Mouse (Mus musculus): ENCODE data around the gene Thada.

The Thada gene

GRCm38 (mm10) chr17:84465753-84466608 lies at the start of gene Thada:
TSS of gene Thada (minus strand) at chr17:84466205.
- DNase-seq (ENCODE audit: extremely low read depth, insufficient read length, low spot score) = peak; percentile 97

- no peak for DNase-seq (ENCODE audit: extremely low read depth, insufficient read length, low spot score)
Measured at GRCm38 (mm10) chr17:84512516-84513085, 46.6 kb upstream of the Thada start.

GRCm38 (mm10) chr17:84511682-84512515 lies 45.9 kb upstream of the Thada start, which contains the start of gene Plekhh2:
TSS of gene Plekhh2 (plus strand) at chr17:84511895.
- peak; percentile 90 for DNase-seq (ENCODE audit: extremely low read depth, insufficient read length, low spot score)

- DNase-seq (ENCODE audit: extremely low read depth, insufficient read length, low spot score) = peak; percentile 52
Measured at GRCm38 (mm10) chr17:84510961-84511639, 45.1 kb upstream of the Thada start.

- DNase-seq (ENCODE audit: extremely low read depth, insufficient read length, low spot score) = peak; percentile 75
Measured at GRCm38 (mm10) chr17:84510355-84510754, 44.4 kb upstream of the Thada start.

GRCm38 (mm10) chr17:84509176-84509575 lies 43.2 kb upstream of the Thada start:
- DNase-seq (ENCODE audit: extremely low read depth, insufficient read length, low spot score) = no peak

GRCm38 (mm10) chr17:84508736-84509135 lies 42.7 kb upstream of the Thada start:
- DNase-seq (ENCODE audit: extremely low read depth, insufficient read length, low spot score) = no peak

- no peak for DNase-seq (ENCODE audit: extremely low read depth, insufficient read length, low spot score)
Measured at GRCm38 (mm10) chr17:84505922-84506321, 39.9 kb upstream of the Thada start.

GRCm38 (mm10) chr17:84502341-84502740 lies 36.3 kb upstream of the Thada start:
- DNase-seq (ENCODE audit: extremely low read depth, insufficient read length, low spot score) = no peak

GRCm38 (mm10) chr17:84498639-84499038 lies 32.6 kb upstream of the Thada start:
- DNase-seq (ENCODE audit: extremely low read depth, insufficient read length, low spot score) = no peak

GRCm38 (mm10) chr17:84497972-84498604 lies 32.1 kb upstream of the Thada start:
- no peak for DNase-seq (ENCODE audit: extremely low read depth, insufficient read length, low spot score)

- no peak for DNase-seq (ENCODE audit: extremely low read depth, insufficient read length, low spot score)
Measured at GRCm38 (mm10) chr17:84497559-84497958, 31.6 kb upstream of the Thada start.

GRCm38 (mm10) chr17:84497026-84497425 lies 31.0 kb upstream of the Thada start:
- DNase-seq (ENCODE audit: extremely low read depth, insufficient read length, low spot score) = no peak

- no peak for DNase-seq (ENCODE audit: extremely low read depth, insufficient read length, low spot score)
Measured at GRCm38 (mm10) chr17:84492255-84492880, 26.4 kb upstream of the Thada start.

- DNase-seq (ENCODE audit: extremely low read depth, insufficient read length, low spot score) = no peak
Measured at GRCm38 (mm10) chr17:84487415-84487814, 21.4 kb upstream of the Thada start.

- DNase-seq (ENCODE audit: extremely low read depth, insufficient read length, low spot score) = no peak
Measured at GRCm38 (mm10) chr17:84483673-84484320, 17.8 kb upstream of the Thada start.

- DNase-seq (ENCODE audit: extremely low read depth, insufficient read length, low spot score) = no peak
Measured at GRCm38 (mm10) chr17:84482831-84483230, 16.8 kb upstream of the Thada start.

- DNase-seq (ENCODE audit: extremely low read depth, insufficient read length, low spot score) = no peak
Measured at GRCm38 (mm10) chr17:84480464-84481355, 14.7 kb upstream of the Thada start.

Measured in 3134 (cell line).